Mouse (Mus musculus) heart, embryonic 16.5 days (tissue): Measurements from ENCODE around the gene Orm3. TPM values are rescaled to one million over a fixed set of nuclear protein-coding genes. Genes with fewer than 3 reads are reported as not detected.
"Not testable (repeated sequence)": the region's sequence is repeated elsewhere in the genome, so short reads cannot be mapped to it uniquely, and the experiment has no call there.

Experiments
- ATAC-seq: fragments of 200-750 bp; cut with Nextera tagmentation; replicated peaks from 2 replicates; pipeline ENCODE4 v1.8.0; 2017; ENCODE audit warnings: moderate number of reproducible peaks; ENCODE audit not compliant: insufficient read depth, low FRiP score; ENCODE audit errors: extremely low read depth
- H3K27ac ChIP-seq: fragments of 300-500 bp; sonication (generic); 2 replicates; pipeline ENCODE4 v1.5.1; 2014; ENCODE audit warnings: mild to moderate bottlenecking, low read length, control low read depth, moderate library complexity
- H3K27me3 ChIP-seq: fragments of 300-500 bp; sonication (generic); 2 replicates; pipeline ENCODE4 v1.6.1; 2014; ENCODE audit warnings: low read length, mixed read lengths; ENCODE audit not compliant: control insufficient read depth, insufficient read depth
- H3K36me3 ChIP-seq: fragments of 300-500 bp; sonication (generic); 2 replicates; pipeline ENCODE4 v1.6.1; 2014; ENCODE audit not compliant: control insufficient read depth, insufficient read depth
- H3K4me1 ChIP-seq: fragments of 300-500 bp; sonication (generic); 2 replicates; pipeline ENCODE4 v1.6.1; 2014; ENCODE audit warnings: low read length, mixed read lengths; ENCODE audit not compliant: control insufficient read depth, insufficient read depth
- H3K4me2 ChIP-seq: fragments of 300-500 bp; sonication (generic); 2 replicates; pipeline ENCODE4 v1.6.1; 2014; ENCODE audit warnings: low read depth, mild to moderate bottlenecking, control low read depth, low read length
- H3K4me3 ChIP-seq: fragments of 300-500 bp; sonication (generic); 2 replicates; pipeline ENCODE4 v1.5.1; 2014; ENCODE audit warnings: mild to moderate bottlenecking, control low read depth, low read length
- H3K9ac ChIP-seq: fragments of 300-500 bp; sonication (generic); 2 replicates; pipeline ENCODE4 v1.6.1; 2014; ENCODE audit warnings: low read length, control low read depth
- H3K9me3 ChIP-seq: fragments of 300-500 bp; sonication (generic); replicated peaks from 2 replicates; pipeline ENCODE4 v1.6.1; 2016; ENCODE audit warnings: low read length; ENCODE audit not compliant: control insufficient read depth
- WGBS: fragments of 180-500 bp; shearing (Covaris S2); extraction: QIAGEN DNeasy Blood & Tissue Kit; methylation state at CpG from one replicate; pipeline ENCODE4 v1.1.7; 2014; 5-methylcytosine and 5-hydroxymethylcytosine counted together
- polyA plus RNA-seq: library from polyadenylated mRNA; unstranded; fragments of >200 nt; fragmentation: Nextera tagmentation; extraction: Ambion mirVana; gene quantifications from 2 replicates; pipeline ENCODE4 v1.2.1, GENCODE M21; 2015

Orm3 gene
- not detected in 2 replicates for polyA plus RNA-seq

GRCm38 (mm10) chr4:63355877-63356665, at the start of gene Orm3:
Gene Orm3, plus strand, starts transcription at chr4:63356162.
- H3K9me3 ChIP-seq, result no peaks in the 10 kb centered on the region
- no peaks in the 10 kb centered on the region for H3K27me3 ChIP-seq
- no peak within 1 kb of the TSS for H3K4me3 ChIP-seq
- H3K4me2 ChIP-seq, result no peak within 1 kb of the TSS
- H3K4me1 ChIP-seq, result peaks cover 5% of the 10 kb centered on the region
- no peak within 1 kb of the TSS for H3K9ac ChIP-seq
- 47% methylated on average over 4 of the region's 4 CpGs for WGBS
- ATAC-seq, result peak; percentile 73; the same call in 1 of the 2 replicates
- H3K36me3 ChIP-seq, result no peaks in the 10 kb centered on the region
- no peak within 1 kb of the TSS for H3K27ac ChIP-seq

- H3K36me3 ChIP-seq, result no peaks in the 10 kb centered on the region; the same call in 1 of the 2 replicates
- ATAC-seq, result no peak
- 28% methylated on average over 21 of the region's 21 CpGs for WGBS
- H3K9me3 ChIP-seq, result no peaks in the 10 kb centered on the region
- no peaks in the 10 kb centered on the region for H3K27me3 ChIP-seq
- H3K27ac ChIP-seq, result no peak overlapping the region
- no peak overlapping the region for H3K4me2 ChIP-seq
- H3K4me3 ChIP-seq, result no peak overlapping the region
- H3K9ac ChIP-seq, result no peak overlapping the region
- peaks cover 15% of the 10 kb centered on the region for H3K4me1 ChIP-seq
Observed at GRCm38 (mm10) chr4:63307175-63308062, 48.5 kb upstream of the Orm3 start.

- no peak for ATAC-seq
Observed at GRCm38 (mm10) chr4:63308316-63308715, 47.6 kb upstream of the Orm3 start.

GRCm38 (mm10) chr4:63310247-63310855, 45.6 kb upstream of the Orm3 start:
- peak overlapping the region; percentile 47 for H3K27ac ChIP-seq
- no peak overlapping the region for H3K4me3 ChIP-seq
- no peaks in the 10 kb centered on the region for H3K9me3 ChIP-seq
- peak; percentile 87 for ATAC-seq
- 26% methylated on average over 10 of the region's 10 CpGs for WGBS
- peaks cover 15% of the 10 kb centered on the region for H3K4me1 ChIP-seq
- H3K9ac ChIP-seq, result 0 out of 2 replicates have a peak overlapping the region, but pooled peaks have one; percentile 5
- no peaks in the 10 kb centered on the region for H3K36me3 ChIP-seq
- no peaks in the 10 kb centered on the region for H3K27me3 ChIP-seq
- no peak overlapping the region for H3K4me2 ChIP-seq

More at GRCm38 (mm10) chr4:63308316-63308715, 47.6 kb upstream of the Orm3 start:
- no peaks in the 10 kb centered on the region for H3K27me3 ChIP-seq
- no peak overlapping the region for H3K4me3 ChIP-seq
- no peak overlapping the region for H3K9ac ChIP-seq
- H3K27ac ChIP-seq, result no peak overlapping the region
- H3K4me1 ChIP-seq, result peaks cover 15% of the 10 kb centered on the region
- H3K9me3 ChIP-seq, result no peaks in the 10 kb centered on the region
- H3K36me3 ChIP-seq, result no peaks in the 10 kb centered on the region; the same call in 1 of the 2 replicates
- no peak overlapping the region for H3K4me2 ChIP-seq
- WGBS, result 74% methylated on average over 3 of the region's 3 CpGs

- no peaks in the 10 kb centered on the region for H3K36me3 ChIP-seq
- 83% methylated on average over 7 of the region's 7 CpGs for WGBS
- H3K4me3 ChIP-seq, result no peak overlapping the region
- H3K4me2 ChIP-seq, result no peak overlapping the region
- H3K9ac ChIP-seq, result no peak overlapping the region
- no peak for ATAC-seq
- H3K9me3 ChIP-seq, result no peaks in the 10 kb centered on the region
- peaks cover 18% of the 10 kb centered on the region for H3K4me1 ChIP-seq
- H3K27ac ChIP-seq, result no peak overlapping the region
- no peaks in the 10 kb centered on the region for H3K27me3 ChIP-seq
Observed at GRCm38 (mm10) chr4:63311426-63311825, 44.5 kb upstream of the Orm3 start.

GRCm38 (mm10) chr4:63314063-63314462, 41.9 kb upstream of the Orm3 start:
- ATAC-seq, result no peak
- no peak overlapping the region for H3K9ac ChIP-seq
- 78% methylated on average over 5 of the region's 5 CpGs for WGBS

GRCm38 (mm10) chr4:63316076-63316746, 39.8 kb upstream of the Orm3 start:
- H3K27ac ChIP-seq, result no peak overlapping the region
- H3K4me3 ChIP-seq, result no peak overlapping the region
- no peak; the same call in 1 of the 2 replicates for ATAC-seq
- H3K36me3 ChIP-seq, result no peaks in the 10 kb centered on the region; the same call in 1 of the 2 replicates
- H3K9ac ChIP-seq, result no peak overlapping the region
- 59% methylated on average over 9 of the region's 9 CpGs for WGBS
- no peaks in the 10 kb centered on the region for H3K9me3 ChIP-seq
- no peaks in the 10 kb centered on the region for H3K27me3 ChIP-seq
- H3K4me1 ChIP-seq, result peaks cover 3% of the 10 kb centered on the region; the same call in 1 of the 2 replicates
- no peak overlapping the region for H3K4me2 ChIP-seq

More at GRCm38 (mm10) chr4:63314063-63314462, 41.9 kb upstream of the Orm3 start:
- Histone ChIP-seq H3K9me3 (no peaks in the 10 kb centered on the region), H3K36me3 (no peaks in the 10 kb centered on the region; the same call in 1 of the 2 replicates), H3K27me3 (no peaks in the 10 kb centered on the region), H3K4me1 (peaks cover 15% of the 10 kb centered on the region), H3K4me2 (no peak overlapping the region), H3K27ac (no peak overlapping the region), H3K4me3 (no peak overlapping the region)

GRCm38 (mm10) chr4:63319566-63319965, 36.4 kb upstream of the Orm3 start:
- not testable (repeated sequence) for ATAC-seq, H3K27ac ChIP-seq, H3K4me1 ChIP-seq, H3K9me3 ChIP-seq, H3K27me3 ChIP-seq, H3K4me3 ChIP-seq, H3K4me2 ChIP-seq, H3K9ac ChIP-seq
- WGBS, result 12% methylated on average over 3 of the region's 3 CpGs
- H3K36me3 ChIP-seq, result peaks cover 14% of the 10 kb centered on the region
